Mouse (Mus musculus): Measurements from ENCODE around the gene Manbal. TPM values are rescaled to one million over a fixed set of nuclear protein-coding genes. Genes with fewer than 3 reads are reported as not detected.

The Manbal gene
- total and polyA plus RNA-seq, 3 experiments = 28.4 to 65.7 TPM; not detected in 1

DNA sequence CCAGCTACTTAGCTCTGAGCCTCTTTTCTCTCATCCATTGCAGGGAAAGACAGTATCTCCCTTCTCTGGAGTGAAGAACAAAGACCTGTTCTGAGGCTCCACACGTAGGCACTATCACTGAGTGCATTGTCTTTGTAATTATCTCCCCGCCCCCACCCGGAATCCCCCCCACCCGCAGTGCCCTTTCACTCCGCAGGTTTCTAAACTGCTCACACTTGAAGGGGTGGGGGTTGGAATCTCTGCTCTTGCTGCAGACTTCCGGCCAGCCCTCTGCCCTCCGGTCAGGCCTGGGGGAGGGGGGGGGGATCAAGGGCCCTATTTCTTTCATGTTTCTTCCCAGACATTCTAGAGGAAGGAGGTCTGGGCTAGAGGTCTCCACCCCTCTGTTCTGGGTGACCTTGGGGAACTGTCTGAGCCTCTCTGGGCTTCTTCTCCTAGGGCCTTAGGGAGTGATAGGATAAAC lies 51.2 kb downstream of the Manbal start:
- H3K27me3 ChIP-seq (ENCODE audit: control insufficient read depth in 1 of 2, insufficient read depth in 2 of 2, low read length in 2 of 2) = peaks cover 0 to 4% of the 10 kb centered on the region in 2 experiments; a peak in 1 of 4 replicates
- H3K4me1 ChIP-seq (ENCODE audit: control insufficient read depth in 1 of 2, insufficient read depth in 2 of 2, low read length in 2 of 2) = no peaks in the 10 kb centered on the region
- H3K27ac ChIP-seq (ENCODE audit: control insufficient read depth, low read depth, low read length) = no peak overlapping the region
- TF ChIP-seq ZKSCAN1 (IDR thresholded peaks at IDR 0.05; ENCODE audit: low read depth, low read length) (no peak), MAZ (IDR thresholded peaks at IDR 0.05; ENCODE audit: low read depth, low read length) (no peak), SMC3 (IDR thresholded peaks at IDR 0.05; ENCODE audit: low read depth, low read length) (no peak), NRF1 (IDR thresholded peaks at IDR 0.05; ENCODE audit: insufficient read depth, low read depth, low read length, poor library complexity, severe bottlenecking) (no peak), UBTF (IDR thresholded peaks at IDR 0.05; ENCODE audit: borderline replicate concordance, insufficient read depth, low read depth, low read length) (no peak), ELF1 (IDR thresholded peaks at IDR 0.05; ENCODE audit: low read depth, low read length) (no peak), GABPA (IDR thresholded peaks at IDR 0.05; ENCODE audit: low read depth, low read length) (no peak), TBP (IDR thresholded peaks at IDR 0.05; ENCODE audit: low read depth, low read length) (no peak), EP300 (IDR thresholded peaks at IDR 0.05; ENCODE audit: low read depth in 1 of 2, low read length in 2 of 2) (no peak), POLR2A (IDR thresholded peaks at IDR 0.05; ENCODE audit: control insufficient read depth in 1 of 2, insufficient read depth in 1 of 2, low read depth in 1 of 2, low read length in 2 of 2, poor library complexity in 1 of 2) (no peak), CHD1 (IDR thresholded peaks at IDR 0.05; ENCODE audit: low read depth, low read length) (no peak), E2F4 (IDR thresholded peaks at IDR 0.05; ENCODE audit: borderline replicate concordance, low read depth, low read length) (no peak), ZC3H11A (IDR thresholded peaks at IDR 0.05; ENCODE audit: low read depth, low read length) (no peak), RAD21 (IDR thresholded peaks at IDR 0.05; ENCODE audit: low read depth, low read length) (no peak)
- no peaks in the 10 kb centered on the region for H3K36me3 ChIP-seq (ENCODE audit: control insufficient read depth in 1 of 2, insufficient read depth in 2 of 2, low read length in 2 of 2)
- H3K9ac ChIP-seq (ENCODE audit: control insufficient read depth, low read depth, low read length, poor library complexity, severe bottlenecking) = no peak overlapping the region
- no peaks in the 10 kb centered on the region for H3K79me2 ChIP-seq (ENCODE audit: control insufficient read depth, insufficient read depth, low read length, poor library complexity)
- H3K4me3 ChIP-seq (ENCODE audit: control insufficient read depth in 1 of 2, insufficient read depth in 1 of 2, low read depth in 2 of 2, low read length in 2 of 2) = no peak overlapping the region
- no peak for DNase-seq (ENCODE audit: low read depth, low spot score)
- no peaks in the 10 kb centered on the region for H3K9me3 ChIP-seq (replicated peaks; ENCODE audit: insufficient read depth, low read length)

DNA sequence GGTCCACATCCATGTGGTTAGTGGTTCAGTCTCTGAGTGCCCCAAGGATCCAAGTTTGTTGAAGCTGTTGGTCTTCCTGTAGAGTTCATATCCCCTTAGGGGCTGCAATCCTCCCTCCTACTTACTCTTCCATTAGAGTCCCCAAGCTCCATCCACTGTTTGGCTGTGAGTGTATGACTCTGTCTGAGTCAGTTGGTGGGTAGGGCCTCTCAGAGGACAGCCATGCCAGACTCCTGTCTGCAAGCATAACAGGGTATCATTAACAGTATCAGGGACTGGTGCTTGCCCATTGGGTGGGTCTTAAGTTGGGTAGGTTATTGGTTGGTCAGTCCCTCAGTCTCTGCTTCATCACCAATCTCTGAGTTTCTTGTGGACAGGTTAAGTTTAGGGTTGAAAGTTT lies 52.1 kb downstream of the Manbal start:
- Histone ChIP-seq H3K79me2 (ENCODE audit: control insufficient read depth, insufficient read depth, low read length, poor library complexity) (no peaks in the 10 kb centered on the region), H3K27me3 (ENCODE audit: control insufficient read depth in 1 of 2, insufficient read depth in 2 of 2, low read length in 2 of 2) (peaks cover 0 to 4% of the 10 kb centered on the region in 2 experiments; a peak in 1 of 4 replicates), H3K4me1 (ENCODE audit: control insufficient read depth in 1 of 2, insufficient read depth in 2 of 2, low read length in 2 of 2) (no peaks in the 10 kb centered on the region), H3K9ac (ENCODE audit: control insufficient read depth, low read depth, low read length, poor library complexity, severe bottlenecking) (no peak overlapping the region), H3K9me3 (replicated peaks; ENCODE audit: insufficient read depth, low read length) (no peaks in the 10 kb centered on the region), H3K27ac (ENCODE audit: control insufficient read depth, low read depth, low read length) (no peak overlapping the region), H3K36me3 (ENCODE audit: control insufficient read depth in 1 of 2, insufficient read depth in 2 of 2, low read length in 2 of 2) (no peaks in the 10 kb centered on the region), H3K4me3 (ENCODE audit: control insufficient read depth in 1 of 2, insufficient read depth in 1 of 2, low read depth in 2 of 2, low read length in 2 of 2) (no peak overlapping the region)
- TF ChIP-seq SMC3 (IDR thresholded peaks at IDR 0.05; ENCODE audit: low read depth, low read length) (no peak), HCFC1 (IDR thresholded peaks at IDR 0.05; ENCODE audit: low read depth, low read length) (no peak)
- no peak for DNase-seq (ENCODE audit: low read depth, low spot score)

Measured in MEL (cell line).